16 mouse cellular contexts compared by ENCODE assay signal in genomic region chr19:19535131-19535530, GRCm38 (mm10).
"Had no signal": no experiment of that assay in that cellular context is flagged by ENCODE, and none has a peak within 500 bp of the region (broad histone marks: within the 10 kb centered on the region; RNA-seq: fewer than 3 reads in every experiment).

No protein-coding gene starts in this region.

- H3K36me3 ChIP-seq: limb, embryonic 12.5 days; liver, embryonic 13.5 days; lung, embryonic 15.5 days; midbrain, embryonic 12.5 days had no signal

- H3K4me2 ChIP-seq: limb, embryonic 12.5 days; liver, embryonic 13.5 days; lung, embryonic 15.5 days; midbrain, embryonic 12.5 days had no signal

- ATAC-seq: liver, postnatal 0 days; midbrain, embryonic 16.5 days had no signal

- H3K4me3 ChIP-seq: limb, embryonic 12.5 days; liver, embryonic 13.5 days; lung, embryonic 15.5 days; megakaryocyte, embryonic 14.5 days; midbrain, embryonic 12.5 days had no signal

- DNase-seq: kidney, adult 9 months; kidney, postnatal 36 days; layer of hippocampus, postnatal 36 days; liver; liver, embryonic 13.5 days; liver, postnatal 0 days; lung, postnatal 14 days; thymus, postnatal 4 days had no signal

- H3K4me1 ChIP-seq: limb, embryonic 12.5 days; liver, embryonic 13.5 days; lung, embryonic 15.5 days; megakaryocyte, embryonic 14.5 days; midbrain, embryonic 12.5 days had no signal

- H3K27me3 ChIP-seq: limb, embryonic 12.5 days; liver, embryonic 13.5 days; lung, embryonic 15.5 days; megakaryocyte, embryonic 14.5 days; midbrain, embryonic 12.5 days had no signal

- H3K9me3 ChIP-seq: limb, embryonic 12.5 days; liver, embryonic 13.5 days; lung, embryonic 15.5 days; megakaryocyte, embryonic 14.5 days; midbrain, embryonic 12.5 days had no signal

- H3K27ac ChIP-seq: kidney, postnatal 0 days; limb, embryonic 12.5 days; liver, embryonic 13.5 days; lung, embryonic 15.5 days; macrophage; midbrain, embryonic 12.5 days; stomach, postnatal 0 days had no signal

- H3K9ac ChIP-seq: limb, embryonic 12.5 days; liver, embryonic 13.5 days; liver, postnatal 0 days; lung, embryonic 15.5 days; midbrain, embryonic 12.5 days had no signal
